Mouse (Mus musculus): ENCODE measurements around the gene Scly. TPM values are rescaled to one million over a fixed set of nuclear protein-coding genes. Genes with fewer than 3 reads are reported as not detected.
A peak's percentile ranks its signal among the peaks of the same experiment; 100 is the strongest.

Scly gene
- polyA plus RNA-seq, 1 experiment from 2014 or later = 13.4 TPM

GRCm38 (mm10) chr1:91278410-91279119 lies 19.6 kb upstream of the Scly start:
- H3K4me1 ChIP-seq = no peaks in the 10 kb centered on the region
- H3K4me3 ChIP-seq = no peak overlapping the region
- H3K36me3 ChIP-seq = peaks cover 79% of the 10 kb centered on the region
- no peaks in the 10 kb centered on the region for H3K27me3 ChIP-seq (ENCODE audit: low read depth, poor library complexity, severe bottlenecking)
- no peak for DNase-seq (ENCODE audit: low spot score)
- 94% methylated on average over 3 of the region's 3 CpGs for WGBS
- no peaks in the 10 kb centered on the region for H3K9me3 ChIP-seq (replicated peaks)
- no peak overlapping the region for H3K27ac ChIP-seq

GRCm38 (mm10) chr1:91279126-91279525 lies 19.0 kb upstream of the Scly start:
- Histone ChIP-seq H3K9me3 (replicated peaks) (no peaks in the 10 kb centered on the region), H3K4me3 (no peak overlapping the region), H3K27me3 (ENCODE audit: low read depth, poor library complexity, severe bottlenecking) (no peaks in the 10 kb centered on the region), H3K4me1 (no peaks in the 10 kb centered on the region), H3K36me3 (peaks cover 82% of the 10 kb centered on the region), H3K27ac (no peak overlapping the region)
- no peak for DNase-seq (ENCODE audit: low spot score)
- 84% methylated on average over 1 of the region's 1 CpGs for WGBS

- WGBS = 94% methylated on average over 1 of the region's 1 CpGs
- H3K4me1 ChIP-seq = no peaks in the 10 kb centered on the region
- peaks cover 82% of the 10 kb centered on the region for H3K36me3 ChIP-seq
These were observed 15.6 kb upstream of the Scly start for GRCm38 (mm10) chr1:91282582-91282981.

GRCm38 (mm10) chr1:91289375-91289774 lies 8.8 kb upstream of the Scly start:
- DNase-seq (ENCODE audit: low spot score) = no peak
- 96% methylated on average over 1 of the region's 1 CpGs for WGBS
- H3K27me3 ChIP-seq (ENCODE audit: low read depth, poor library complexity, severe bottlenecking) = no peaks in the 10 kb centered on the region

More at GRCm38 (mm10) chr1:91282582-91282981, 15.6 kb upstream of the Scly start:
- Histone ChIP-seq H3K27ac (no peak overlapping the region), H3K27me3 (ENCODE audit: low read depth, poor library complexity, severe bottlenecking) (no peaks in the 10 kb centered on the region), H3K9me3 (replicated peaks) (no peaks in the 10 kb centered on the region), H3K4me3 (no peak overlapping the region)
- no peak for DNase-seq (ENCODE audit: low spot score)

GRCm38 (mm10) chr1:91292101-91292825 lies 5.9 kb upstream of the Scly start:
- Histone ChIP-seq H3K4me3 (no peak overlapping the region), H3K27me3 (ENCODE audit: low read depth, poor library complexity, severe bottlenecking) (no peaks in the 10 kb centered on the region), H3K27ac (no peak overlapping the region), H3K9me3 (replicated peaks) (no peaks in the 10 kb centered on the region), H3K36me3 (peaks cover 47% of the 10 kb centered on the region), H3K4me1 (no peaks in the 10 kb centered on the region)
- WGBS = 92% methylated on average over 11 of the region's 11 CpGs
- no peak for DNase-seq (ENCODE audit: low spot score)

More at GRCm38 (mm10) chr1:91289375-91289774, 8.8 kb upstream of the Scly start:
- no peaks in the 10 kb centered on the region for H3K9me3 ChIP-seq (replicated peaks)
- H3K4me3 ChIP-seq = no peak overlapping the region
- no peak overlapping the region for H3K27ac ChIP-seq
- H3K4me1 ChIP-seq = no peaks in the 10 kb centered on the region
- H3K36me3 ChIP-seq = peaks cover 67% of the 10 kb centered on the region

- Histone ChIP-seq H3K9me3 (replicated peaks) (no peaks in the 10 kb centered on the region), H3K27ac (no peak overlapping the region), H3K4me1 (peaks cover 12% of the 10 kb centered on the region), H3K27me3 (ENCODE audit: low read depth, poor library complexity, severe bottlenecking) (no peaks in the 10 kb centered on the region), H3K36me3 (peaks cover 21% of the 10 kb centered on the region), H3K4me3 (no peak overlapping the region)
- 95% methylated on average over 6 of the region's 6 CpGs for WGBS
- no peak for DNase-seq (ENCODE audit: low spot score)
These were observed 2.6 kb upstream of the Scly start for GRCm38 (mm10) chr1:91295544-91295943.

- 83% methylated on average over 13 of the region's 13 CpGs for WGBS
- Histone ChIP-seq H3K9me3 (replicated peaks) (no peaks in the 10 kb centered on the region), H3K27ac (peak overlapping the region; percentile 82; the same call in 1 of the 2 replicates), H3K27me3 (ENCODE audit: low read depth, poor library complexity, severe bottlenecking) (no peaks in the 10 kb centered on the region), H3K36me3 (peaks cover 12% of the 10 kb centered on the region), H3K4me3 (peak overlapping the region; percentile 92), H3K4me1 (peaks cover 12% of the 10 kb centered on the region)
- no peak for DNase-seq (ENCODE audit: low spot score)
These were observed 1.0 kb downstream of the Scly start for GRCm38 (mm10) chr1:91299026-91299706.

- H3K27me3 ChIP-seq (ENCODE audit: low read depth, poor library complexity, severe bottlenecking) = no peaks in the 10 kb centered on the region
- H3K9me3 ChIP-seq (replicated peaks) = no peaks in the 10 kb centered on the region
- peaks cover 12% of the 10 kb centered on the region for H3K4me1 ChIP-seq
- H3K36me3 ChIP-seq = peaks cover 12% of the 10 kb centered on the region
- no peak overlapping the region for H3K27ac ChIP-seq
- WGBS = 76% methylated on average over 5 of the region's 5 CpGs
- DNase-seq (ENCODE audit: low spot score) = no peak
- H3K4me3 ChIP-seq = no peak overlapping the region
These were observed 1.7 kb downstream of the Scly start for GRCm38 (mm10) chr1:91299707-91300426.

- no peaks in the 10 kb centered on the region for H3K9me3 ChIP-seq (replicated peaks)
- H3K4me1 ChIP-seq = peaks cover 12% of the 10 kb centered on the region
- H3K27ac ChIP-seq = no peak overlapping the region
- no peaks in the 10 kb centered on the region for H3K27me3 ChIP-seq (ENCODE audit: low read depth, poor library complexity, severe bottlenecking)
- H3K4me3 ChIP-seq = no peak overlapping the region
- H3K36me3 ChIP-seq = peaks cover 20% of the 10 kb centered on the region
- WGBS = 90% methylated on average over 3 of the region's 3 CpGs
- DNase-seq (ENCODE audit: low spot score) = no peak
These were observed 3.2 kb downstream of the Scly start for GRCm38 (mm10) chr1:91301206-91301920.

- Histone ChIP-seq H3K27ac (no peak overlapping the region), H3K36me3 (peaks cover 23% of the 10 kb centered on the region), H3K4me1 (peaks cover 12% of the 10 kb centered on the region), H3K4me3 (no peak overlapping the region), H3K9me3 (replicated peaks) (no peaks in the 10 kb centered on the region), H3K27me3 (ENCODE audit: low read depth, poor library complexity, severe bottlenecking) (no peaks in the 10 kb centered on the region)
- no peak for DNase-seq (ENCODE audit: low spot score)
- WGBS = 91% methylated on average over 3 of the region's 3 CpGs
These were observed 3.9 kb downstream of the Scly start for GRCm38 (mm10) chr1:91302021-91302420.

- H3K4me3 ChIP-seq = no peak overlapping the region
- DNase-seq (ENCODE audit: low spot score) = no peak
These were observed 6.5 kb downstream of the Scly start for GRCm38 (mm10) chr1:91304621-91305020.

More at GRCm38 (mm10) chr1:91304621-91305020, 6.5 kb downstream of the Scly start:
- Histone ChIP-seq H3K27me3 (ENCODE audit: low read depth, poor library complexity, severe bottlenecking) (no peaks in the 10 kb centered on the region), H3K4me1 (no peaks in the 10 kb centered on the region), H3K9me3 (replicated peaks) (no peaks in the 10 kb centered on the region), H3K27ac (no peak overlapping the region), H3K36me3 (peaks cover 46% of the 10 kb centered on the region)
- WGBS = 93% methylated on average over 4 of the region's 4 CpGs

Data from limb, embryonic 10.5 days (tissue).